Mouse (Mus musculus) heart, adult 2 months (tissue): ENCODE results near the gene Adgrd1. TPM values are rescaled to one million over a fixed set of nuclear protein-coding genes. Genes with fewer than 3 reads are reported as not detected.

Experiments used
- DNase-seq, 2 experiments: peaks; one replicate each; pipeline ENCODE4 v3.0.0; 2021
- H3K27ac ChIP-seq: fragments of 200-600 bp; 2 replicates; pipeline ENCODE4 v1.8.1; 2022
- H3K27me3 ChIP-seq: fragments of 200-500 bp; 2 replicates; pipeline ENCODE4 v1.6.1; 2012; ENCODE audit warnings: mild to moderate bottlenecking, low read length, inconsistent platforms, mixed read lengths; ENCODE audit not compliant: control insufficient read depth, insufficient read depth
- H3K36me3 ChIP-seq: fragments of 200-500 bp; 2 replicates; pipeline ENCODE4 v1.6.1; 2012; ENCODE audit warnings: low read length, inconsistent platforms; ENCODE audit not compliant: control insufficient read depth, insufficient read depth
- H3K4me1 ChIP-seq: fragments of 200-500 bp; 2 replicates; pipeline ENCODE4 v1.6.1; 2011; ENCODE audit warnings: low read length; ENCODE audit not compliant: control insufficient read depth, insufficient read depth
- H3K4me3 ChIP-seq: fragments of 200-600 bp; 2 replicates; pipeline ENCODE4 v1.8.1; 2022
- H3K79me2 ChIP-seq: fragments of 200-500 bp; replicated peaks from 2 replicates; pipeline ENCODE4 v1.6.1; 2012; ENCODE audit warnings: mild to moderate bottlenecking, inconsistent platforms, low read length, moderate library complexity, mixed read lengths; ENCODE audit not compliant: control insufficient read depth, insufficient read depth
- H3K9ac ChIP-seq: fragments of 200-500 bp; 2 replicates; pipeline ENCODE4 v1.6.1; 2012; ENCODE audit warnings: low read depth, mild to moderate bottlenecking, control low read depth, inconsistent platforms, low read length, mixed read lengths
- CTCF ChIP-seq: fragments of 200-600 bp; IDR thresholded peaks from 2 replicates; pipeline ENCODE4 v1.8.1; 2022; ENCODE audit warnings: antibody characterized with exemption, mild to moderate bottlenecking, moderate library complexity
- EP300 ChIP-seq: fragments of 200-500 bp; IDR thresholded peaks from 2 replicates; pipeline ENCODE4 v1.6.1; 2011; ENCODE audit warnings: low read depth, low read length, control low read depth; ENCODE audit not compliant: insufficient read depth
- POLR2A ChIP-seq: fragments of 200-500 bp; IDR thresholded peaks from 2 replicates; pipeline ENCODE4 v1.6.1; 2011; ENCODE audit warnings: mild to moderate bottlenecking, low read depth, low read length, control low read depth; ENCODE audit not compliant: insufficient read depth
- WGBS: fragments of 180-500 bp; shearing (Covaris S2); methylation state at CpG from one replicate; pipeline ENCODE4 v1.1.7; 2018; 5-methylcytosine and 5-hydroxymethylcytosine counted together
- intact Hi-C: fragments of 180-260 bp; cut with DNase I; formaldehyde crosslinking; loops from one replicate; pipeline ENCODE4 v1.15.1; 2025
- polyA plus RNA-seq: library from polyadenylated mRNA; depleted of rRNA; stranded (reverse); fragments of >200 nt; gene quantifications from 2 replicates; pipeline ENCODE4 v1.2.3, GENCODE M21; 2012
- total RNA-seq, 2 experiments: library from RNA; stranded (reverse); gene quantifications; 2 replicates each; pipeline ENCODE4 v1.2.3; 2021

Adgrd1 gene
- total and polyA plus RNA-seq, 3 experiments = 4.1 to 5.5 (median 4.8) TPM

DNA sequence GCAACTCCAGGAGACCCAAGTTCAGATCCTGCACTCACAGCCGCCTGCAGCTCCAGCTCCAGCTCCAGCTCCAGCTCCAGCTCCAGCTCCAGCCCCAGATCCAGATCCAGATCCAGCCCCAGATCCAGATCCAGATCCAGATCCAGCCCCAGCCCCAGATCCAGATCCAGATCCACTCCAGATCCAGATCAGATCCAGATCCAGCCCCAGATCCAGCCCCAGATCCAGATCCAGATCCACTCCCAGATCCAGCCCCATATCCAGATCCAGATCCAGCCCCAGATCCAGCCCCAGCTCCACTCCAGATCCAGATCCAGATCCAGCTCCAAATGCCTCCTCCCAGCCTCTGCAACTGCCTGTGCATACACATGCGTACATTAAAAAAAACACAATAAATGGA, 131.6 kb downstream of the Adgrd1 start:
- peaks cover 1% of the 10 kb centered on the region; the same call in 1 of the 2 replicates for H3K4me1 ChIP-seq
- no peak overlapping the region for H3K9ac ChIP-seq
- no peak for DNase-seq
- intact Hi-C loops = no loop called here
- no peak overlapping the region for H3K27ac ChIP-seq
- no peaks in the 10 kb centered on the region for H3K36me3 ChIP-seq
- H3K4me3 ChIP-seq = no peak overlapping the region
- H3K27me3 ChIP-seq = no peaks in the 10 kb centered on the region
- TF ChIP-seq EP300 = no peak
- no peak for TF ChIP-seq POLR2A
- no peak for TF ChIP-seq CTCF
- 93% methylated on average over 2 of the region's 2 CpGs for WGBS
- no peaks in the 10 kb centered on the region for H3K79me2 ChIP-seq

- Histone ChIP-seq H3K9ac (no peak overlapping the region), H3K27ac (no peak overlapping the region), H3K27me3 (no peaks in the 10 kb centered on the region), H3K4me1 (peaks cover 1% of the 10 kb centered on the region; the same call in 1 of the 2 replicates), H3K36me3 (no peaks in the 10 kb centered on the region), H3K4me3 (no peak overlapping the region), H3K79me2 (no peaks in the 10 kb centered on the region)
- TF ChIP-seq EP300 (no peak), CTCF (no peak), POLR2A (no peak)
- intact Hi-C loops = no loop called here
- no peak for DNase-seq
- 85% methylated on average over 4 of the region's 4 CpGs for WGBS
Measured at GRCm38 (mm10) chr5:129233301-129233700, 136.8 kb downstream of the Adgrd1 start.

DNA sequence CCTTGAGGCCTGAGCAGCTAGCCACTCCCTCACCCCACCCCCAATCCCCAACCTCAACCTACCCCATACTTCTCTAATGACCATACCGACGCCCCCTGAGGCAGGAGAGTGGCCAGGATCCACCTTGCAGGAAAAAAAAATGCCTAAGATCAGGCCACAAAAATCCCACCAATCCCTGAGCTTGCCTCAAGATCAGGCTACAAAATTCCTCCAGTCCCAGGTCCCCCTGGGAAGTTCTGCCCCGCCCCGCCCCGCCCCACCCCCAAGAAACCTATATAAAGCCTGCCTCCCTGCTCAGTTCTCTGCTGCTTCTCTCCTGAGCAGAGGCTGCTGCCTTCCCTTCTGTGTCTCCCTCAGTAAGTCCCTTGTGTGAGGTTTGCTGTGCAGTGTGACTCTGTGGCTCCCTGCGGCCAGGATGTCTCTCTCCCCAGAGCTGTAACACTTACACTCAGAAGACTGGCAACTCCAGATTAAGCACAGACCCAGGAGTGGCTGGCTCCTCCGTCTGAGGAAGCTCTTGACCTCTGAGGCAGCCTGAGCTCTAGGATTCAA, 137.4 kb downstream of the Adgrd1 start:
- TF ChIP-seq CTCF (no peak), POLR2A (no peak), EP300 (no peak)
- intact Hi-C loops = no loop called here
- Histone ChIP-seq H3K79me2 (no peaks in the 10 kb centered on the region), H3K9ac (no peak overlapping the region), H3K36me3 (no peaks in the 10 kb centered on the region), H3K4me3 (no peak overlapping the region), H3K27ac (no peak overlapping the region), H3K4me1 (peaks cover 1% of the 10 kb centered on the region; the same call in 1 of the 2 replicates), H3K27me3 (no peaks in the 10 kb centered on the region)
- 80% methylated on average over 7 of the region's 7 CpGs for WGBS
- no peak for DNase-seq

GRCm38 (mm10) chr5:129236366-129236765, 139.8 kb downstream of the Adgrd1 start:
- Histone ChIP-seq H3K4me3 (no peak overlapping the region), H3K9ac (no peak overlapping the region), H3K27ac (no peak overlapping the region), H3K27me3 (no peaks in the 10 kb centered on the region), H3K36me3 (no peaks in the 10 kb centered on the region), H3K4me1 (no peaks in the 10 kb centered on the region), H3K79me2 (no peaks in the 10 kb centered on the region)
- DNase-seq = no peak
- intact Hi-C loops = no loop called here
- no peak for TF ChIP-seq EP300
- no peak for TF ChIP-seq POLR2A
- TF ChIP-seq CTCF = no peak
- WGBS = 76% methylated on average over 11 of the region's 11 CpGs

- DNase-seq = no peak
- WGBS = 47% methylated on average over 11 of the region's 11 CpGs
- no peak overlapping the region for H3K27ac ChIP-seq
- no peak overlapping the region for H3K4me3 ChIP-seq
- intact Hi-C loops = no loop called here
- H3K4me1 ChIP-seq = no peaks in the 10 kb centered on the region; the same call in 1 of the 2 replicates
- H3K36me3 ChIP-seq = no peaks in the 10 kb centered on the region
- H3K9ac ChIP-seq = no peak overlapping the region
- no peak for TF ChIP-seq EP300
- no peaks in the 10 kb centered on the region for H3K79me2 ChIP-seq
- no peaks in the 10 kb centered on the region for H3K27me3 ChIP-seq
Measured at GRCm38 (mm10) chr5:129241865-129242264, 145.3 kb downstream of the Adgrd1 start.

DNA sequence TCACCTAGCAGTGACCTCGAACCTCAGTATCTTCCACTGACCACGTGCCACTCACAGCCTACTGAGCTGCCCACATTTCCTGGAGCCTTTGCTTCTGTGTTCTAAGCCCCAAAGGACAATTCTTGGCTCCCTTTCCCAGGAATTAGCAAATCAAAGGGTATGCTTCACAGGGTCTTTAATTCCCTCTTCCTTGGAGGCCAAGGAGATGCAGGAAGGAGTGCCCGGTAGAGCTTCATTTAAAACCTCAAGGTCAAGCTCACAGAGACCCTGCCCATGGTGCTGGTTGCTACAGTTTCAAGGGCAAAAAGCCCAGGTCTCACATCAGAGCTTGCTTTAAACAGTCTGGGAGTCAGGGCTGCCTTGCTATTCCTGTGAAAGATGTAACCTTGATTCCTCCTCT, 145.7 kb downstream of the Adgrd1 start:
- no peak overlapping the region for H3K4me3 ChIP-seq
- H3K27ac ChIP-seq = no peak overlapping the region
- no peak for DNase-seq
- H3K9ac ChIP-seq = no peak overlapping the region
- no peaks in the 10 kb centered on the region for H3K36me3 ChIP-seq
- 20% methylated on average over 3 of the region's 3 CpGs for WGBS
- TF ChIP-seq POLR2A = no peak
- TF ChIP-seq EP300 = no peak
- no peak for TF ChIP-seq CTCF
- no peaks in the 10 kb centered on the region for H3K79me2 ChIP-seq
- H3K27me3 ChIP-seq = no peaks in the 10 kb centered on the region
- intact Hi-C loops = no loop called here
- H3K4me1 ChIP-seq = no peaks in the 10 kb centered on the region; the same call in 1 of the 2 replicates
